Mouse (Mus musculus): ENCODE results near the gene Arfgef3.

DNA sequence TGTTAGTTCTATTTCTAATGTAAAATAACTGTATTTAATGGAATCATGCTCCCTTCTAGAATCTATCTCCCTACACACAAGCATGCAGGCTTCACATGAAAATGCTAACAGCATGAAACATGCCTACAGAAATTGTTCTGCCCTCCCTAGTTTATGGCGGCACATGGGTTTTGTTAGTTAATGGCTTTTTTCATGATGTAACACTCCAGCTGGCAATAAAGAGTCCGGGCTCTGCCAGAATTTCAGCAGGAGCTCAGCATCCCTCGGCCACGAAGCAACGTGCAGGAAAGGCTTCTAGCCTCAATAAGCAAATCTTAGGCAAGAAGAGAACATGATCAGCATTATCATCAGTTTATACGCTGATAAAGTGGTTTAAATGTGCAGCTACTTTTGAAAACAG is 32.8 kb downstream of the Arfgef3 start:
- TF ChIP-seq ZNF384 (IDR thresholded peaks at IDR 0.05; ENCODE audit: low read depth, low read length) (no peak), POLR2A (IDR thresholded peaks at IDR 0.05; ENCODE audit: control insufficient read depth in 1 of 2, insufficient read depth in 1 of 2, low read depth in 1 of 2, low read length in 2 of 2, poor library complexity in 1 of 2) (no peak), MXI1 (IDR thresholded peaks at IDR 0.05; ENCODE audit: low read depth, low read length) (no peak), EP300 (IDR thresholded peaks at IDR 0.05; ENCODE audit: low read depth in 1 of 2, low read length in 2 of 2) (no peak), SMC3 (IDR thresholded peaks at IDR 0.05; ENCODE audit: low read depth, low read length) (no peak)

Measured in MEL (cell line).